Mouse (Mus musculus) adrenal gland, postnatal 25 days (tissue): Measurements from ENCODE around the gene Ghsr. TPM values are rescaled to one million over a fixed set of nuclear protein-coding genes. Genes with fewer than 3 reads are reported as not detected.

Source experiments
- DNase-seq: peaks from one replicate; pipeline ENCODE4 v3.0.0; 2021; ENCODE audit warnings: mixed read lengths
- total RNA-seq: library from RNA; stranded (reverse); gene quantifications from 2 replicates; pipeline ENCODE4 v1.2.3, GENCODE M21; 2021

The Ghsr gene
- total RNA-seq, 1 experiment from 2014 or later = not detected

GRCm38 (mm10) chr3:27411286-27411685, 40.1 kb downstream of the Ghsr start:
- no peak for DNase-seq

- no peak for DNase-seq
Measured at GRCm38 (mm10) chr3:27413566-27413965, 42.4 kb downstream of the Ghsr start.

DNA sequence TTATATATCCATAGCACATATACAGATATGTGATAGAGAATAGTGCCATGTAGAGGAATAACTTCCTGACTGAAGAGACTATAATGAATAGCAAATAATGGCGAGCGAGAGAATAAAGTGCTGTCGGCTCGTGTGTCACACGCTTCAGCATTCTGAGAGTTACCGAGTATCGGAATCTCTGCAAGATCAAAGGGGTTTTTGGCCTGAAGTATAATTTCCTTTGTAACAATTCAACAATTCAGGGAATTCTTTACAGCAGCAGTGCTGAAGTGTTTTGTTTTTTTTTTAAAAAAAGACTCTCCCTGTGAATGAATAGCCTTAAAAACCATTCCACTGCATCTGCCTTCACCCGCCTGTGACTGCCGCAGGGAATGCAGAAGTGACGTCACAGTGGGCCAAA, 45.6 kb downstream of the Ghsr start:
- DNase-seq = no peak

- DNase-seq = no peak
Measured at GRCm38 (mm10) chr3:27418602-27419001, 47.5 kb downstream of the Ghsr start.

- DNase-seq = no peak
Measured at GRCm38 (mm10) chr3:27421980-27422379, 50.8 kb downstream of the Ghsr start.

DNA sequence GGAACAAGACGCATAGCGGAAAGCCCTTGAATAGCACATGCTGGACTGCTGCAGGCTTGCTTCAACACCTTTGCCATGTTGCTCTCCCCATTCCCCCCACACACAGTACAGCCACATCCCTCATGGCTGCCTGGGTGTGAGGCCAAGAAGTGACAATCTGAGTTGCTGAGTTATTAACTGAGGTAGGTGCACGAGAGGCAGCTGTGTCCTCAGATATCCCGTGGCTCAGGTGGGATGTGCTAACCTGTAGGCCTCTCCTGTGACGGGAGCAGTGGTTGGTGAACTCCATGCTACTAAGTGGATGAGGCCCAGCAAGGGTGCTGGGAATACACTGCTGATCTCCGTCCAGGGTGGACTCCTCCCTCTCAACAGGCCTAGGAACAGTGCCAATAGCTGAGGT, 51.4 kb downstream of the Ghsr start:
- no peak for DNase-seq

GRCm38 (mm10) chr3:27424049-27424667, 53.0 kb downstream of the Ghsr start:
- no peak for DNase-seq

DNA sequence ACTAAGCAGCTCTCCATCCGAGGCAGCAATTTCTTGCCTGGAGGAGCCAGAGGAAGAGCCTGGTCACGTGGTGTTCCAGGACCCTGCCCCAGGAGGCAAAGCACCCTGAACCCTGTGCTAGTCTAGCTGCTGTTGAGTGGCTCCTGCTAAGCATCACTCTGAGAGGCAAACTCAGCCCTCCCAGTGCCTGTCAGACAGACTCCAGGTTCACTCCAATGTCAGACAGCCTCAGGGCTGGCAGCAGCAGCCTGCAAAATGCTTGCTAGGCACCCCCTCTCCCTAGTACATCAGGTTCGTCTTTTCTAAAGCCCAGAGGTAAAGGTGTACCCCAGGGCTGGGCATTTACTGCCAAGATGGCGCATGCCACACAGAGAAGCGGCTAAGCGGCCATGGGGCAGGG, 56.3 kb downstream of the Ghsr start:
- DNase-seq = no peak

Other genes starting within 250 kb of the Ghsr start
- gene Ect2, start 217.5 kb upstream of the Ghsr start, total RNA-seq = 8.7 and 16.0 TPM in 2 replicates
- gene Nceh1, start 188.4 kb upstream of the Ghsr start, total RNA-seq = 151 and 228 TPM in 2 replicates
- 10.8 and 11.3 TPM in 2 replicates for gene Tnfsf10, start 54.3 kb upstream of the Ghsr start, total RNA-seq